Comparison of ENCODE assay signal across 24 mouse cellular contexts in the genomic region with DNA sequence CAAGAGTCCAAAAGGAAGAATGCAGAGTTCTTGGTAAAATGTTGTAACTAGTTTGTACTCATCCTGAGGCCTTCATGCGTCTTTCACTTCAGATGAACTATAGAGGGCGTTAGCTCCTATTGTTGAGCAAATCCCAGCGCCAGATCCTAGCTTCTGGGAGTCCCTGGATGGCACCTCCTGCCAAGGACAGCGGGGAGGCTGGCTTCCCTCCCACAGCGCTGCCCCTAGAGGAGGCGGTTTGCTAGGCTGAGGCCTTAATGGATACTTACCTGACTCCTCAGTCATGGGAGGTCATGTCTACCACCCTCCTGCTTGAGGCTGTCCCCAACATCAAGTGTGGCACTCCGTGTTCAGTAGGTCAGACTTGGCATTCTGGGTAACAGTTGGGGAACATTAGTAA. TPM values are rescaled to one million over a fixed set of nuclear protein-coding genes. Genes with fewer than 3 reads are reported as not detected.
DNase-seq lines count a peak whose midpoint lies in the region; ATAC-seq and TF ChIP-seq lines count a peak whose summit lies in the region.
"Had no signal": no experiment of that assay in that cellular context is flagged by ENCODE, and none has a peak within 500 bp of the region (broad histone marks: within the 10 kb centered on the region; RNA-seq: fewer than 3 reads in every experiment).

No protein-coding gene starts in this region.

- no peak overlapping the region for H3K4me2 ChIP-seq in forebrain, embryonic 14.5 days (ENCODE audit: low read length)
- H3K4me2 ChIP-seq in kidney, postnatal 0 days (ENCODE audit: low read length) = no peak overlapping the region
- H3K4me2 ChIP-seq: embryonic facial prominence, embryonic 12.5 days; heart, embryonic 12.5 days; liver, embryonic 15.5 days had no signal

- 88% methylated on average over 7 of the region's 7 CpGs for WGBS in forebrain, embryonic 10.5 days
- WGBS in forebrain, embryonic 14.5 days = 88% methylated on average over 7 of the region's 7 CpGs
- 96% methylated on average over 7 of the region's 7 CpGs for WGBS in kidney, postnatal 0 days

- H3K9me3 ChIP-seq in forebrain, embryonic 10.5 days = no peaks in the 10 kb centered on the region
- no peaks in the 10 kb centered on the region for H3K9me3 ChIP-seq in forebrain, embryonic 14.5 days (replicated peaks; ENCODE audit: control insufficient read depth, low read length)
- H3K9me3 ChIP-seq in kidney, postnatal 0 days (replicated peaks; ENCODE audit: low read length) = no peaks in the 10 kb centered on the region
- H3K9me3 ChIP-seq: embryonic facial prominence, embryonic 12.5 days; heart, embryonic 12.5 days; liver, embryonic 15.5 days had no signal

- peaks cover 29% of the 10 kb centered on the region for H3K36me3 ChIP-seq in forebrain, embryonic 10.5 days (replicated peaks)
- 0 out of 2 replicates have a peak, but pooled peaks cover 6% of the 10 kb centered on the region for H3K36me3 ChIP-seq in forebrain, embryonic 14.5 days (ENCODE audit: control insufficient read depth, insufficient read depth, low read length)
- H3K36me3 ChIP-seq in kidney, postnatal 0 days (ENCODE audit: insufficient read depth, low read length) = 0 out of 2 replicates have a peak, but pooled peaks cover 3% of the 10 kb centered on the region

- ATAC-seq in forebrain, embryonic 14.5 days = no peak
- no peak for ATAC-seq in kidney, postnatal 0 days (replicated peaks; ENCODE audit: low FRiP score, low read depth)
- no peak for ATAC-seq in erythroblast, adult 5-6 weeks (replicated peaks; ENCODE audit: low FRiP score, poor library complexity, severe bottlenecking)
- ATAC-seq: hindbrain, embryonic 16.5 days; midbrain, embryonic 16.5 days had no signal

- DNase-seq in forebrain, embryonic 10.5 days (ENCODE audit: extremely low spot score, low spot score) = no peak
- no peak for DNase-seq in forebrain, embryonic 14.5 days (ENCODE audit: low spot score)
- DNase-seq in kidney, postnatal 0 days (ENCODE audit: low spot score) = no peak
- DNase-seq in kidney, postnatal 4 days = no peak
- DNase-seq in 3T3-L1 (ENCODE audit: low read depth, low spot score) (peak; percentile 27), adipocyte (ENCODE audit: low spot score) (peak; percentile 16)
- DNase-seq: gastrocnemius, adult 2 months; heart, postnatal 36 days; kidney, adult 18-20 months; kidney, postnatal 25 days; lung, postnatal 14 days; right cerebral cortex, postnatal 14 days; spleen, adult 18-20 months; thymus, postnatal 4 days had no signal

- no peaks in the 10 kb centered on the region for H3K27me3 ChIP-seq in forebrain, embryonic 10.5 days (ENCODE audit: poor library complexity, severe bottlenecking)
- H3K27me3 ChIP-seq in forebrain, embryonic 14.5 days (replicated peaks; ENCODE audit: control insufficient read depth, insufficient read depth, low read length) = no peaks in the 10 kb centered on the region
- H3K27me3 ChIP-seq in kidney, postnatal 0 days (ENCODE audit: insufficient read depth, low read length) = no peaks in the 10 kb centered on the region
- H3K27me3 ChIP-seq: embryonic facial prominence, embryonic 12.5 days; heart, embryonic 12.5 days; liver, embryonic 15.5 days had no signal

- TF ChIP-seq CTCF in kidney, postnatal 0 days (IDR thresholded peaks at IDR 0.05; ENCODE audit: low read depth) = 0 out of 2 replicates have a peak, but pooled peaks have one; percentile 10

- no peak overlapping the region for H3K4me3 ChIP-seq in forebrain, embryonic 10.5 days
- no peak overlapping the region for H3K4me3 ChIP-seq in forebrain, embryonic 14.5 days (ENCODE audit: low read depth, low read length)
- no peak overlapping the region for H3K4me3 ChIP-seq in kidney, postnatal 0 days (replicated peaks; ENCODE audit: low read depth, low read length)
- H3K4me3 ChIP-seq: embryonic facial prominence, embryonic 12.5 days; gastrocnemius, adult 2 months; heart, embryonic 12.5 days; liver, embryonic 15.5 days had no signal

- 0 out of 2 replicates have a peak overlapping the region, but pooled peaks have one; percentile 84 for H3K27ac ChIP-seq in forebrain, embryonic 10.5 days
- no peak overlapping the region for H3K27ac ChIP-seq in forebrain, embryonic 14.5 days (ENCODE audit: low read depth, low read length)
- no peak overlapping the region for H3K27ac ChIP-seq in kidney, postnatal 0 days
- H3K27ac ChIP-seq: embryonic facial prominence, embryonic 12.5 days; gastrocnemius, adult 2 months; liver, embryonic 15.5 days had no signal

- no peak overlapping the region for H3K9ac ChIP-seq in forebrain, embryonic 14.5 days (ENCODE audit: low read length)
- H3K9ac ChIP-seq in kidney, postnatal 0 days (ENCODE audit: low read depth, low read length) = no peak overlapping the region
- H3K9ac ChIP-seq: embryonic facial prominence, embryonic 12.5 days; heart, embryonic 12.5 days; liver, embryonic 15.5 days had no signal

- H3K4me1 ChIP-seq in forebrain, embryonic 10.5 days = peaks cover 25% of the 10 kb centered on the region
- H3K4me1 ChIP-seq in forebrain, embryonic 14.5 days (ENCODE audit: control insufficient read depth, insufficient read depth, low read length) = peaks cover 6% of the 10 kb centered on the region; the same call in 1 of the 2 replicates
- peaks cover 9% of the 10 kb centered on the region; the same call in 1 of the 2 replicates for H3K4me1 ChIP-seq in kidney, postnatal 0 days (replicated peaks; ENCODE audit: insufficient read depth, low read length)
- H3K4me1 ChIP-seq: liver, embryonic 15.5 days had no signal

RNA-seq across cellular contexts. Expression of gene Hs1bp3, which starts 16.0 kb away (rescaled TPM):
- polyA plus RNA-seq in forebrain, embryonic 10.5 days (2016; fragmentation: Nextera tagmentation; extraction: Ambion mirVana) = 15.3 and 17.8 TPM in 2 replicates
- 8.3 and 8.4 TPM in 2 replicates for polyA plus RNA-seq in forebrain, embryonic 14.5 days (2014; fragmentation: Nextera tagmentation; extraction: Ambion mirVana)
- 10.2 and 12.2 TPM in 2 replicates for polyA plus RNA-seq in kidney, postnatal 0 days (2015; fragmentation: Nextera tagmentation; extraction: Ambion mirVana)
- total RNA-seq in erythroblast, adult 5-6 weeks (2015; ENCODE audit: low replicate concordance) = 1.5 TPM in 1 of 2 replicates, not detected in the other
- 1.1 and 1.8 TPM in 2 replicates for total RNA-seq in erythroblast, adult 5-6 weeks (2017; ENCODE audit: low replicate concordance)

RNA-seq across cellular contexts. Expression of gene Gdf7, which starts 27.5 kb away (rescaled TPM):
- 0.11 TPM in 1 of 2 replicates, not detected in the other for polyA plus RNA-seq in forebrain, embryonic 10.5 days (2016; fragmentation: Nextera tagmentation; extraction: Ambion mirVana)
- not detected in 2 replicates for polyA plus RNA-seq in forebrain, embryonic 14.5 days (2014; fragmentation: Nextera tagmentation; extraction: Ambion mirVana)
- 2.3 and 3.1 TPM in 2 replicates for polyA plus RNA-seq in kidney, postnatal 0 days (2015; fragmentation: Nextera tagmentation; extraction: Ambion mirVana)
- total RNA-seq in erythroblast, adult 5-6 weeks (2015; ENCODE audit: low replicate concordance) = not detected in 2 replicates
- total RNA-seq in erythroblast, adult 5-6 weeks (2017; ENCODE audit: low replicate concordance) = not detected in 2 replicates
- total RNA-seq: gastrocnemius, adult 2 months; granulocyte monocyte progenitor cell, adult 5-6 weeks; layer of hippocampus, postnatal 10 days; megakaryocyte-erythroid progenitor cell, adult 5-6 weeks; neutrophil, adult 5-6 weeks had no signal
- polyA plus RNA-seq: liver, embryonic 15.5 days had no signal

Comparison
In these comparisons a context has a peak if more than half of its experiments do, and no peak if none do; other contexts are left out.
1. DNase-seq: peak in 3T3-L1 (single experiment) and adipocyte (single experiment); none in forebrain, embryonic 10.5 days (single experiment), forebrain, embryonic 14.5 days (single experiment), kidney, postnatal 0 days (single experiment) and kidney, postnatal 4 days (0 of 2).